Mouse (Mus musculus): ENCODE results near the gene Ikzf1.

Gene Ikzf1

GRCm38 (mm10) chr11:11690059-11690844 is 5.4 kb downstream of the Ikzf1 start:
- DNase-seq (ENCODE audit: low read depth), result no peak

GRCm38 (mm10) chr11:11690845-11691196 is 6.0 kb downstream of the Ikzf1 start:
- no peak for DNase-seq (ENCODE audit: low read depth)

GRCm38 (mm10) chr11:11691324-11692058 is 6.7 kb downstream of the Ikzf1 start:
- DNase-seq (ENCODE audit: low read depth), result no peak

GRCm38 (mm10) chr11:11692558-11693166 is 7.9 kb downstream of the Ikzf1 start:
- DNase-seq (ENCODE audit: low read depth), result no peak

- DNase-seq (ENCODE audit: low read depth), result no peak
These were observed 8.6 kb downstream of the Ikzf1 start for GRCm38 (mm10) chr11:11693446-11693845.

GRCm38 (mm10) chr11:11694072-11694471 is 9.3 kb downstream of the Ikzf1 start:
- no peak for DNase-seq (ENCODE audit: low read depth)

GRCm38 (mm10) chr11:11694472-11695177 is 9.8 kb downstream of the Ikzf1 start:
- DNase-seq (ENCODE audit: low read depth), result no peak

- DNase-seq (ENCODE audit: low read depth), result no peak
These were observed 10.5 kb downstream of the Ikzf1 start for GRCm38 (mm10) chr11:11695211-11695887.

- no peak for DNase-seq (ENCODE audit: low read depth)
These were observed 11.1 kb downstream of the Ikzf1 start for GRCm38 (mm10) chr11:11695907-11696306.

- DNase-seq (ENCODE audit: low read depth), result no peak
These were observed 12.0 kb downstream of the Ikzf1 start for GRCm38 (mm10) chr11:11696814-11697213.

GRCm38 (mm10) chr11:11701378-11701777 is 16.6 kb downstream of the Ikzf1 start:
- DNase-seq (ENCODE audit: low read depth), result no peak

GRCm38 (mm10) chr11:11703776-11704175 is 19.0 kb downstream of the Ikzf1 start:
- no peak for DNase-seq (ENCODE audit: low read depth)

- DNase-seq (ENCODE audit: low read depth), result no peak
These were observed 23.4 kb downstream of the Ikzf1 start for GRCm38 (mm10) chr11:11708154-11708719.

GRCm38 (mm10) chr11:11709311-11709710 is 24.5 kb downstream of the Ikzf1 start:
- no peak for DNase-seq (ENCODE audit: low read depth)

- no peak for DNase-seq (ENCODE audit: low read depth)
These were observed 25.9 kb downstream of the Ikzf1 start for GRCm38 (mm10) chr11:11710718-11711117.

- no peak for DNase-seq (ENCODE audit: low read depth)
These were observed 26.9 kb downstream of the Ikzf1 start for GRCm38 (mm10) chr11:11711748-11712147.

- DNase-seq (ENCODE audit: low read depth), result no peak
These were observed 29.9 kb downstream of the Ikzf1 start for GRCm38 (mm10) chr11:11714676-11715075.

GRCm38 (mm10) chr11:11715963-11716691 is 31.3 kb downstream of the Ikzf1 start:
- no peak for DNase-seq (ENCODE audit: low read depth)

GRCm38 (mm10) chr11:11716692-11717037 is 31.9 kb downstream of the Ikzf1 start:
- DNase-seq (ENCODE audit: low read depth), result no peak

- DNase-seq (ENCODE audit: low read depth), result no peak
These were observed 32.9 kb downstream of the Ikzf1 start for GRCm38 (mm10) chr11:11717606-11718167.

- no peak for DNase-seq (ENCODE audit: low read depth)
These were observed 34.9 kb downstream of the Ikzf1 start for GRCm38 (mm10) chr11:11719748-11720147.
